Mouse (Mus musculus) liver, postnatal 0 days (tissue): ENCODE measurements around the gene Cnep1r1.

Source experiments
- CTCF ChIP-seq: sonication (generic); IDR thresholded peaks from 2 replicates; pipeline ENCODE4 v1.5.1; 2016; ENCODE audit warnings: antibody characterized with exemption, low read depth
- EP300 ChIP-seq: IDR thresholded peaks from 2 replicates; pipeline ENCODE4 v1.6.1; 2016; ENCODE audit warnings: antibody characterized with exemption, low read depth, mild to moderate bottlenecking

DNA sequence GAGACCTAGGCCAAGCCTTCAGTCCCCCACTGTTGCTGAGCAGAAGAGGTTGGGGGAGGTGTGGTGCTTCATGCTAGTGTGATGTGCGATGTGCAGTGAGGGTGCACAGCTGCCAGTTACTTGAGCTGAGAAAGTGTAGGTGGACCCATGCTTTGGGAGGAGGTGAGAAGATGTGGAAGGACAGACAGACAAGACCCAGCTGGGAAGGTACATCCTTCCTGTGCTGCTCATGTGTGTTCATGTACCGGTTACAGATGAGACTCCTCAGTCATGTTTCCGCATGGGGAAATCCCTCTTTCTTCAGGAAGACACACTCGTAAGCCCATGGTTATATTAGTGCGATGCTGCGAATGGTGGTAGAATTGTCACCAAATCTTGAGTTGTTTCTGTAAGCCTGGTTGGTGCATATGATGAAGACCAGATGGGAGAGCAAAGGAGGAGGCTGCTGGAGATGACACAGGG lies 32.4 kb downstream of the Cnep1r1 start:
- no peak for TF ChIP-seq EP300
- TF ChIP-seq CTCF, result no peak
